Mouse (Mus musculus) testis, adult 2 months (tissue): Measurements from ENCODE around the gene Lcor. TPM values are rescaled to one million over a fixed set of nuclear protein-coding genes. Genes with fewer than 3 reads are reported as not detected.

Experiments
- H3K27ac ChIP-seq: fragments of 200-500 bp; 2 replicates; pipeline ENCODE4 v1.5.1; 2012; ENCODE audit warnings: low read depth, low read length; ENCODE audit not compliant: control insufficient read depth, insufficient read depth
- H3K27me3 ChIP-seq: fragments of 200-500 bp; 2 replicates; pipeline ENCODE4 v1.6.1; 2012; ENCODE audit warnings: mild to moderate bottlenecking, low read length, moderate library complexity; ENCODE audit not compliant: control insufficient read depth, insufficient read depth
- H3K36me3 ChIP-seq: fragments of 200-500 bp; 2 replicates; pipeline ENCODE4 v1.6.1; 2012; ENCODE audit warnings: mild to moderate bottlenecking, low read length; ENCODE audit not compliant: control insufficient read depth, insufficient read depth
- H3K4me1 ChIP-seq: fragments of 200-500 bp; 2 replicates; pipeline ENCODE4 v1.6.1; 2012; ENCODE audit warnings: low read length; ENCODE audit not compliant: control insufficient read depth, insufficient read depth
- H3K4me3 ChIP-seq: fragments of 200-500 bp; 2 replicates; pipeline ENCODE4 v1.5.1; 2012; ENCODE audit warnings: low read depth, mild to moderate bottlenecking, low read length, moderate library complexity, mixed read lengths; ENCODE audit not compliant: control insufficient read depth
- CTCF ChIP-seq: fragments of 200-500 bp; IDR thresholded peaks from 2 replicates; pipeline ENCODE4 v1.5.1; 2012; ENCODE audit warnings: low read depth, mild to moderate bottlenecking, inconsistent platforms, low read length, moderate library complexity; ENCODE audit not compliant: control insufficient read depth, insufficient read depth, insufficient replicate concordance
- POLR2A ChIP-seq: fragments of 200-500 bp; IDR thresholded peaks from 2 replicates; pipeline ENCODE4 v1.6.1; 2012; ENCODE audit warnings: low read depth, mild to moderate bottlenecking, inconsistent platforms, low read length, moderate library complexity; ENCODE audit not compliant: control insufficient read depth
- polyA plus RNA-seq: library from polyadenylated mRNA; depleted of rRNA; stranded (reverse); fragments of >200 nt; gene quantifications from 2 replicates; pipeline ENCODE4 v1.2.3, GENCODE M21; 2012

Gene Lcor
- polyA plus RNA-seq, 1 experiment, result 1.1 TPM

- Histone ChIP-seq H3K27ac (no peak overlapping the region), H3K36me3 (no peaks in the 10 kb centered on the region), H3K4me1 (no peaks in the 10 kb centered on the region), H3K27me3 (no peaks in the 10 kb centered on the region), H3K4me3 (no peak overlapping the region)
- TF ChIP-seq CTCF, result no peak
- no peak for TF ChIP-seq POLR2A
These were observed 41.5 kb downstream of the Lcor start for GRCm38 (mm10) chr19:41523798-41524563.

GRCm38 (mm10) chr19:41529169-41529568 is 46.7 kb downstream of the Lcor start:
- Histone ChIP-seq H3K27me3 (no peaks in the 10 kb centered on the region), H3K36me3 (no peaks in the 10 kb centered on the region), H3K27ac (no peak overlapping the region), H3K4me3 (no peak overlapping the region), H3K4me1 (no peaks in the 10 kb centered on the region)
- TF ChIP-seq POLR2A (no peak), CTCF (no peak)

- no peaks in the 10 kb centered on the region for H3K36me3 ChIP-seq
- H3K4me1 ChIP-seq, result no peaks in the 10 kb centered on the region
- H3K27me3 ChIP-seq, result no peaks in the 10 kb centered on the region
- no peak for TF ChIP-seq CTCF
- TF ChIP-seq POLR2A, result no peak
- H3K4me3 ChIP-seq, result no peak overlapping the region
- no peak overlapping the region for H3K27ac ChIP-seq
These were observed 51.6 kb downstream of the Lcor start for GRCm38 (mm10) chr19:41534021-41534420.

- H3K36me3 ChIP-seq, result no peaks in the 10 kb centered on the region
- H3K27ac ChIP-seq, result no peak overlapping the region
- H3K27me3 ChIP-seq, result no peaks in the 10 kb centered on the region
- no peaks in the 10 kb centered on the region for H3K4me1 ChIP-seq
- no peak for TF ChIP-seq CTCF
- TF ChIP-seq POLR2A, result no peak
- H3K4me3 ChIP-seq, result no peak overlapping the region
These were observed 74.5 kb downstream of the Lcor start for GRCm38 (mm10) chr19:41556981-41557380.

GRCm38 (mm10) chr19:41557491-41557890 is 75.1 kb downstream of the Lcor start:
- Histone ChIP-seq H3K4me1 (no peaks in the 10 kb centered on the region), H3K27ac (no peak overlapping the region), H3K4me3 (no peak overlapping the region), H3K27me3 (no peaks in the 10 kb centered on the region), H3K36me3 (no peaks in the 10 kb centered on the region)
- no peak for TF ChIP-seq CTCF
- TF ChIP-seq POLR2A, result no peak

GRCm38 (mm10) chr19:41558891-41559486 is 76.6 kb downstream of the Lcor start:
- H3K27ac ChIP-seq, result no peak overlapping the region
- no peaks in the 10 kb centered on the region for H3K36me3 ChIP-seq
- no peaks in the 10 kb centered on the region for H3K4me1 ChIP-seq
- H3K27me3 ChIP-seq, result no peaks in the 10 kb centered on the region
- TF ChIP-seq CTCF, result no peak
- no peak for TF ChIP-seq POLR2A
- no peak overlapping the region for H3K4me3 ChIP-seq

- no peaks in the 10 kb centered on the region for H3K4me1 ChIP-seq
- TF ChIP-seq CTCF (no peak), POLR2A (no peak)
- H3K36me3 ChIP-seq, result no peaks in the 10 kb centered on the region
- no peaks in the 10 kb centered on the region for H3K27me3 ChIP-seq
- H3K27ac ChIP-seq, result no peak overlapping the region
- no peak overlapping the region for H3K4me3 ChIP-seq
These were observed 78.4 kb downstream of the Lcor start for GRCm38 (mm10) chr19:41560856-41561255.

GRCm38 (mm10) chr19:41568791-41569190 is 86.4 kb downstream of the Lcor start:
- no peak overlapping the region for H3K4me3 ChIP-seq
- H3K27me3 ChIP-seq, result no peaks in the 10 kb centered on the region

More at GRCm38 (mm10) chr19:41568791-41569190, 86.4 kb downstream of the Lcor start:
- H3K36me3 ChIP-seq, result no peaks in the 10 kb centered on the region
- TF ChIP-seq CTCF (no peak), POLR2A (no peak)
- no peak overlapping the region for H3K27ac ChIP-seq
- H3K4me1 ChIP-seq, result no peaks in the 10 kb centered on the region; the same call in 1 of the 2 replicates
